Mouse (Mus musculus) megakaryocyte-erythroid progenitor cell, adult 5-6 weeks (primary cell): ENCODE data around the gene Crcp. TPM values are rescaled to one million over a fixed set of nuclear protein-coding genes. Genes with fewer than 3 reads are reported as not detected.

Experiments
- ATAC-seq: replicated peaks from 2 replicates; pipeline ENCODE4 v1.8.0; 2016; ENCODE audit warnings: mild to moderate bottlenecking, inconsistent platforms; ENCODE audit not compliant: severe bottlenecking, poor library complexity, low FRiP score, low TSS enrichment
- total RNA-seq, 2 experiments: library from RNA; stranded (forward) in 1 of 2; stranded (reverse) in 1 of 2; fragments of 200-1000, 215-1000 nt in 1 of 2; fragments of >200 nt in 1 of 2; fragmentation: Nextera tagmentation in 1 of 2; gene quantifications; 2 replicates each; pipeline ENCODE4 v1.2.3; 2014 to 2017

Gene Crcp
- total RNA-seq, 2 experiments from 2014 or later: 33.3 to 120 TPM

GRCm38 (mm10) chr5:130051073-130051860 lies 22.2 kb downstream of the Crcp start:
- no peak for ATAC-seq

GRCm38 (mm10) chr5:130052510-130052909 lies 23.4 kb downstream of the Crcp start:
- ATAC-seq: no peak

- ATAC-seq: peak; percentile 66
Measured at GRCm38 (mm10) chr5:130052955-130053354, 23.9 kb downstream of the Crcp start.

GRCm38 (mm10) chr5:130055688-130056087 lies 26.6 kb downstream of the Crcp start:
- no peak for ATAC-seq

- ATAC-seq: no peak
Measured at GRCm38 (mm10) chr5:130056303-130056702, 27.2 kb downstream of the Crcp start.

- no peak for ATAC-seq
Measured at GRCm38 (mm10) chr5:130059413-130060328, 30.6 kb downstream of the Crcp start.

GRCm38 (mm10) chr5:130060329-130060665 lies 31.2 kb downstream of the Crcp start:
- no peak for ATAC-seq

- no peak for ATAC-seq
Measured at GRCm38 (mm10) chr5:130062096-130062495, 33.0 kb downstream of the Crcp start.

- ATAC-seq: no peak
Measured at GRCm38 (mm10) chr5:130063760-130064159, 34.7 kb downstream of the Crcp start.

- peak; percentile 50; the same call in 1 of the 2 replicates for ATAC-seq
Measured at GRCm38 (mm10) chr5:130065579-130065978, 36.5 kb downstream of the Crcp start.

GRCm38 (mm10) chr5:130067841-130068264 lies 38.8 kb downstream of the Crcp start:
- ATAC-seq: peak; percentile 62

GRCm38 (mm10) chr5:130073026-130073425 lies 43.9 kb downstream of the Crcp start, which contains the start of gene Tpst1:
Gene Tpst1, plus strand, starts transcription at chr5:130073326.
- ATAC-seq: no peak

- ATAC-seq: no peak
Measured at GRCm38 (mm10) chr5:130074491-130074890, 45.4 kb downstream of the Crcp start.

GRCm38 (mm10) chr5:130076396-130076795 lies 47.3 kb downstream of the Crcp start:
- no peak for ATAC-seq

- ATAC-seq: no peak
Measured at GRCm38 (mm10) chr5:130078096-130078833, 49.2 kb downstream of the Crcp start.

- ATAC-seq: peak; percentile 6; the same call in 1 of the 2 replicates
Measured at GRCm38 (mm10) chr5:130078834-130079156, 49.7 kb downstream of the Crcp start.

GRCm38 (mm10) chr5:130079202-130080050 lies 50.3 kb downstream of the Crcp start:
- ATAC-seq: peak; percentile 91

- ATAC-seq: no peak
Measured at GRCm38 (mm10) chr5:130080051-130080681, 51.1 kb downstream of the Crcp start.
